Mouse (Mus musculus): Measurements from ENCODE around the gene Wnt5a. TPM values are rescaled to one million over a fixed set of nuclear protein-coding genes. Genes with fewer than 3 reads are reported as not detected.

Wnt5a gene
- total RNA-seq, 2 experiments from 2014 or later = not detected

DNA sequence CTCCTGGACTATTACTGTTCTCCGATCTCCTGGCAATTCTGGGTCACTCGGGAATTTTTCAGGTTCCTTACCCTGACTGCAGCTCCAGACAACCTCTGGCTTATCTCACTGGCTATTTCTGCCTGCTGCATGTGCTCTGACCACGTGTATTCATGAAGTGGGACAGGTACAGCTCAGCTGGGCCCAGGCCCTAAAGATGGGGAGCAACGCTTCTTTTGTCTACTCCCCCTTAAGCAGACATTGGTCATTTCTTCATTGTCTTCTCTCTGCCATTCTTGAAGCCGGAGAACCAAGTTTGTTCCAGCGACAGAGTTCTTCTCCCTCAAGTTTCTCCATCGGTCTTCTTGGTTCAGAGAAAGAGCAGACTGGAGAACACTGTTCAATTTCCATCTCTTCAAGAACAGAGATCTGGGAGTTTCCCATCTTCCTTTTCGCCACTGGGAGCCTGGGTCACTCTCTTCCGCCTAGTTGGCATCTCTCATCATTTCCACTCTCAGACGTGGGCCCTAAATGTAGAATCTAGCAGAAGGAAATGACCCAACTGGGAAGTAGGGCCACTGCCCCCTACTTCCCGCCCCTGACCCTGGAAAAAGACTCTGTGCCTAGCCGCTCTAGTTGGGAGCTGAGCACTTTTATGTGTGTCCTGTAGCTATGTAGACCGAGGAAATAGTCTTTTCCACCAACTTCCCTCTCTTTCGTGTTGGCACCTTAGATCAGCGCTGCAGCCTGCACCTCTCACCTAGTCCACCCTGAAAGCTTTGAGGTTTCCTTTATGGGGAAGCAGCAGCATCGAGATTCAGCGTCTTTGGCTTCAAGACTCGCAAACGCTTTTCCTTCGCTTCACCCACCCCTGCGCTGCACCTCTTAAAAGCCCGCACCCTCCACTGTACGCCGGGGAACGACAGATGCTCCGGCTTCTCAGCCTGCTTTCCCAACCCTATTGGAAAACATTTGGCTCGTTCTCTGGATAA, 4.0 kb downstream of the Wnt5a start:
- no peak for ATAC-seq (replicated peaks; ENCODE audit: low FRiP score, poor library complexity, severe bottlenecking)

DNA sequence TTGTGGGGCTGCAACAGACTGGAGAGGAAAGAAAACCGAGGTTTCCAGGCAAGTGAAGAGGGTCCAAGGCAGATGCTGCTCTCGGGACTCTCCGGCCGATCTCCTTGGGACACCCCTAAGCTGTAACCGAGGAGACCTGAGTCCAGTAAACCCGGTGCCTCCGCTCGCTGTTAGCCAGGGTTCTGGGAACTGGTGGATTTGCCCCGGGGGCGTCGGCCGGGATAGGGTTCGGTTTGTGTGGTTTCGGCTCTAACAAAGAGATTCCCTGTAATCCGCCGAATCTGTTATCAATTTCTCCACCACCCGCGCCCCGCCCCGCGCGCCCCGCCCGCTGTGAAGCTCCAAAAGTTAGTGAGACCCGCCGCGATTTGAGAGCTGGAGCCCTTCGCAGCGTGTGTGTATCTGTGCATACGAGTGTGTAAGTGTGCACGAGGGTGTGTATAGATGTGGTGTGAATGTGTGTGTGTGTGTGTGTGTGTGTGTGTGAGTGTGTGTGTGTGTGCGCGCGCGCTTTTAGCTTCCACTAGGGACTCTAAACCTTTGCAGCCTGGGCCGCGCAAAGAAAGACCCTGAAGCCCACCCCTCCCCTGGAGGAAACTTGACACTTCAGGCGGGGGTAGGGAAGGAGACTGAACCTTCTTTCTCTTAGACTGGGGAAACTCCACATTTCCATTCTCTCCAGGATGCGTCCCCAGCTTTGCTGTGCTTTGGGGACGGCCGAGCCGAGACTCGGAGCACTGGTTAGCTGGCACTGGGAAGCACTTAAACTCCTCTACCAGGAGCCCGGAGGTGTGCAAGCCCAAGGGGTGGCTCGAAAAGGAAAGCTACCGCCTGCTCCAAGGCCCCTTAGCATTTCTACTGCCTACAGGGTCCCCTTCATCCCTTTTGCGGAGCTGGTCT, 5.1 kb downstream of the Wnt5a start:
- no peak for ATAC-seq (replicated peaks; ENCODE audit: low FRiP score, poor library complexity, severe bottlenecking)

DNA sequence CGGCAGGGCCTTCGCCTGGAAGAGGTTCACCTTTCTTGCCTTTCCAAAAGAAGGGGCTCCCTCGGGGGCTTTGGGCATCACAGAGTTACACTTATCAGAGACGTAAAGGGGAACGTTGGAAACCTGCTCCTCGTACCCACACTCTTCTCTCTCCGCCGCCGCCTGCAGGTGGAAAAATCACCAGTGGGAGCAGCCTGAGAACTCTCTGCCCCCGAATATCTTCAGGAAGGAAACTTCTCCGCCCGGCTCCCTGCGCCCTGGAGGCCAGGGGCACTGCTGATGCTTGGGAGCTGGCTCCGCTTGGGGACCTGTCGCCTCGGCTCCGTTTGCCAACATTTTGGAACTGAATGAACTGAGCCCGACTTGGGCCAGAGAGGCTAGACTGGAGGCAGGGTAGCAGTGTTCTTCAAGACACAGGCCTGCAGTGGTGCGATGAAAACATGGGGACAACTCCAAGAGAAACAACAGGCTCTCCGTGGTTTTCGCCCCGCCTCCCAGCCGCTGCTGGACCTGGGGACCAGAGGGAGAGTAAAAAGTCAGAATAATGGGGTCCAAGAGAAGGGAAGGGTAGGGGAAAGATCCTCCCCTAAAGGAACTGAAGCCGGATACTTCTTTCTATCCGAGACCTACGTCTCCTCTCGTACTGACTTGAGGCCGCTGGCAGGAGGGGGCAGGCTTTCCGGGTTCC, 5.9 kb downstream of the Wnt5a start:
- no peak for ATAC-seq (replicated peaks; ENCODE audit: low FRiP score, poor library complexity, severe bottlenecking)

DNA sequence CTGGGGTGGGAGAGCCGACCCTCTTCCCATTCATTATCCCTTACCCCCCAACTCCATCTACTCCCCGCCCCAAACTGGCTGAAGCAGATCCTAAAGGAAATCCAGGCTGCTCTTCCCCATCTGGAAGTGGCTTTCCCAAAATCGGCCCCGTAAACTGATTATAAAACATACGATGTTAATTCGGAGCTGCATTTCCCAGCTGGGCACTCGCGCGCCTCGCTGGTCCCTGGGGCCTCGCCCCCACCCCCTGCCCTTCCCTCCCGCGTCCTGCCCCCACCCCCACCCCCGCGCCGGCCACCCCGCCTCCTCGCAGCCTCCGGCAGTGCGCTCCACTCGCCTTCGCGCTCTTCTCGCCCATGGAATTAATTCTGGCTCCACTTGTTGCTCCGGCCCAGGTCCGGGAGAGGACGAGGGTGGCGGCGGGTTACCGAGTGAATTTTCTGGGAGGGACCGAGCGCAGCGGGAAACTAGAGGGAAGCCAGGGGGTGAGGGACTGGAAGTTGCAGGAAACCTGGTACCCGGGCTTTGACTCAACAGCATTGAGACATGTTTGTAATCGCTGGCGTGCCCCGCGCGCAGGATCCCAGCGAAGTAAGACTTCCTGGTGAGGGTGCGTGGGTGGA, 6.6 kb downstream of the Wnt5a start:
- ATAC-seq (replicated peaks; ENCODE audit: low FRiP score, poor library complexity, severe bottlenecking) = no peak

DNA sequence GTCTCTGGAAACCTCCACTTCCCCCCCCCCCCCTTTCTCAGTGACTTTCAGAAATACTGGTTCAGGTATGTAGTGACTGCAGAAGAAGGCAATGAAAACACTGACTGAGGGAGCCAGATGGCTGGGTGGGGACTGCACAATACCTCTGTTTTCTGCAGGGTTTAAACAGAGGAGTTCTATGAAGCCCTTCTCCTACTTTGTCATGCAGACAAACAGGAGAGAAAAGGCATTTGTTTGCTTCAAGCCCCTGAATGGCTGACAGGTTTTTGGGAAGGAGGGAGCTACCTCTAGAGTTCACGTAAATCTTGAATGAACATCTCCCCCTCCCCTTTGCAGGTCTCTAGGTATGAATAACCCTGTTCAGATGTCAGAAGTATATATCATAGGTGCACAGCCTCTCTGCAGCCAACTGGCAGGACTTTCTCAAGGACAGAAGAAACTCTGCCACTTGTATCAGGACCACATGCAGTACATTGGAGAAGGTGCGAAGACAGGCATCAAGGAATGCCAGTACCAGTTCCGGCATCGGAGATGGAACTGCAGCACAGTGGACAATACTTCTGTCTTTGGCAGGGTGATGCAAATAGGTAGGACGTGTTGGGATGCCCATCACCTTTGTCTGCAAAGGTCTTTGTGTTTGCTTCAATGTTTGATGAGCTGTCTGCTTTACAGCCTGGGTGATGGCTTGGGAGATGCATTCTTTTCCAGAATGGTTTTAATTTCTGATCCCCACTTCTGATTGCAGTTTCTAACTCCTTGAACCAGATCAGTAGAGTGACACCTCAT, 8.4 kb downstream of the Wnt5a start:
- ATAC-seq (replicated peaks; ENCODE audit: low FRiP score, poor library complexity, severe bottlenecking) = no peak

DNA sequence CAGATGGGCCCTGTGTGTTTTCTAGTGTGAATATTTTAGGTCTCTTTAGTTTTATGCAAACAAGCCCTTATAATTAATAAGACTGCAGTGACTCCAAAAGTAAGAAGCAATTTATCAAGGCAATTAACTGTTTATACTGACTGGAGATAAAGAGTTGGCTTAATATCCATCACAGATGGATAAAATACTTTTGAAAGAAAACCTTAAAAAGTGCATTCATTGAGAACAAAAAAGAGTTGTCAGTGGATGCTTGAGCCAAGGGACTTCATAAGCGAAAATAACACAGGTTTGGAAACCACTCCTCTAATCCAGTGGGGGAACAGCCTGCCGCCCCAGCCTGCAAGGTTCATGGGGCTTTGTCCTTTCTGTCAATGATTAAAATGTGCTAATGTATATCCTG, 9.6 kb downstream of the Wnt5a start:
- ATAC-seq (replicated peaks; ENCODE audit: low FRiP score, poor library complexity, severe bottlenecking) = no peak

DNA sequence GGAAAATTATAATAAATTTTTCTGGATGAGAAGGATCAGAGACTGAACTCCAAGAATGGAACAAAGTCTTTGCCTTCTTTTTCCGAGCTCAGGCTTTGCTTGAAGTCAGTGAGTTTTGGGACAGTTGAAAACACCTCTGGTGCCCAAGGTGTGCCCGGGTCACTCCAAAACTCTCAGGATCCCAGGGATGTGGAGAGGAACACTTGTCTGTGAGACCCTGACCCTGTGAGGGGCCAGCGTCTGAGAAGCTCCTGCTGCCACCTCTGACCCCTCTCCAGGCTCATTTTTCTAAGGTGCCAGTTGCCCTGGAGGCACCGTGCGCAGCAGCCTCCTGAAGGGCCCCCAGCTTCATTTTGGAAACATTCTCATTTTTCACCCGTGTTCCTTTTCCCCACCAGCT, 10.8 kb downstream of the Wnt5a start:
- ATAC-seq (replicated peaks; ENCODE audit: low FRiP score, poor library complexity, severe bottlenecking) = no peak

DNA sequence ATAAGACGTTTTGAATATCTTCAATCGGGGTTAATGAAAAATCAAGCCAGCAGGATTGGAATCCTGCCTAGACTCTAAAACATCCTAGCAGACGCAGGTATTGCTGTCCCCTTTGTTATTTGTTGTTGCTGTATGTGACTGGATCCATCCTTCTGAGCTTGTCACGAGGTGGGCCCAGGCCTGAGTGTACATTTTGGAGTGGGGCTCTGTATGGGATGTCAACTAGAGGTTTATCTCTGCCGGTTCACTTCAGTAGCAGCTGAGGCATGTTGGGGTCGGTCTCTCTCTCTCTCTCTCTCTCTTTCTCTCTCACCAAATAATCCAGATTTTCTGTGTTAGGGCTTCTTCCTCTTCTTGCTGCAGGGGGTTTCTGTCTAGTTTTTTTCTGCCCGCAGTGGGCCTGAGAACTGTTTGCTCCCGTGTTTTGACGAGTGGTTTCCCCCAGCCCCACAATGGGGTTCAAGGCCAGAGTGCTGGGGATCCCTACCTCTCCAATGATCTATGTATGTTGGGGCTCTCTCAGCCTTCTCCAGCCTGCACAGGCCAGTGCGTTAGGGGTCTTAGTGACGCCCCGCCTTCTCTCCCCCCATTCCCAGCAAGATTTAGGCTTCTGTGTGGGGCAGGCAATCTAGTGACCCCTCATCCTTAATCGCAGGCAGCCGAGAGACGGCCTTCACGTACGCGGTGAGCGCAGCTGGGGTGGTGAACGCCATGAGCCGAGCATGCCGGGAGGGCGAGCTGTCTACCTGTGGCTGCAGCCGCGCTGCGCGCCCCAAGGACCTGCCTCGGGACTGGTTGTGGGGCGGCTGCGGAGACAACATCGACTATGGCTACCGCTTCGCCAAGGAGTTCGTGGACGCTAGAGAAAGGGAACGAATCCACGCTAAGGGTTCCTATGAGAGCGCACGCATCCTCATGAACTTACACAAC, 13.3 kb downstream of the Wnt5a start:
- ATAC-seq (replicated peaks; ENCODE audit: low FRiP score, poor library complexity, severe bottlenecking) = no peak

DNA sequence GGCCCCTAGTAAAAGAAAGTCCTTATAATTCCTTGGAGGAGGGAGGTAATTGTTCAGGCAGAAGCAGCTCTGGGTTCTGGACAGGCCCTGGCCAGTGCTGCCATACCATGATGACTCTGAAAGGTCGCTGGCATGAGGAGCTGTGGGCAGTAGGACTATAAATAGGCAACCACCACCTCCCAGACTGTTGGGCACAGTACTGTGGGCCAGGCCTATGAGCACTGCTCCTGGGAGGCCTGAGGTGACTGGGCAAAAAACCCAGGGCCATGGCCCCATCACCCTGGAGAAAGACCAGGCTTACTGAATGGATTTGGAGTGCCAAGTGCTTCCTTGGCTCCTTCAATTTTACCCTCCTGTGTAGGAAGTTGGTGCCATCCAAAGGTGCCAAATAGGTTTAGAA, 16.6 kb downstream of the Wnt5a start:
- no peak for ATAC-seq (replicated peaks; ENCODE audit: low FRiP score, poor library complexity, severe bottlenecking)

DNA sequence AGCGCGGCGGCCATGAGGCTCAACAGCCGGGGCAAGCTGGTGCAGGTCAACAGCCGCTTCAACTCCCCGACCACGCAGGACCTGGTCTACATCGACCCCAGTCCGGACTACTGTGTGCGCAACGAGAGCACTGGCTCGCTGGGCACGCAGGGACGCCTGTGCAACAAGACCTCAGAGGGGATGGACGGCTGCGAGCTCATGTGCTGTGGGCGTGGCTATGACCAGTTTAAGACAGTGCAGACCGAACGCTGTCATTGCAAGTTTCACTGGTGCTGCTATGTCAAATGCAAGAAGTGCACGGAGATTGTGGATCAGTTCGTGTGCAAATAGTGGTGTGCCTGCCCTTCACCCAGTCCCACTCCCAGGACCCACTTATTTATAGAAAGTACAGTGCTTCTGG, 18.1 kb downstream of the Wnt5a start:
- no peak for ATAC-seq (replicated peaks; ENCODE audit: low FRiP score, poor library complexity, severe bottlenecking)

DNA sequence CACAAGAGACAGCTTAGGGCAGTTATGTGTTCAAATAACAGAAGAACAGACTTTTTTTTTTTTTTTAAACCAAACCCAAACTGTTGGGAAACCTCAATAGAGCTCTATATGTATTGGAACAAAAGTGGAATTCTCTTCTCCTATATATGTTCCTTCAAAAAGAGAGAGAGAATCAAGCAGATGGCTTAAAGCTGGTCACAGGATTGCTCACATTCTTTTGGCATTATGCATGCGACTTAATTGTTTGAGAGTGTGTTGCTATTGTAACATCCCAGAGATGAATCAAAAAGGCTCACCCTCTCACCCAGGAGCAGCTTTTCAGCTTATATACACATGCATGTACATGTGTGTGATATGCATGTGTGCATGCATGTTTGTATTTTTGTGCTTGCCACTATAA, 21.0 kb downstream of the Wnt5a start:
- no peak for ATAC-seq (replicated peaks; ENCODE audit: low FRiP score, poor library complexity, severe bottlenecking)

DNA sequence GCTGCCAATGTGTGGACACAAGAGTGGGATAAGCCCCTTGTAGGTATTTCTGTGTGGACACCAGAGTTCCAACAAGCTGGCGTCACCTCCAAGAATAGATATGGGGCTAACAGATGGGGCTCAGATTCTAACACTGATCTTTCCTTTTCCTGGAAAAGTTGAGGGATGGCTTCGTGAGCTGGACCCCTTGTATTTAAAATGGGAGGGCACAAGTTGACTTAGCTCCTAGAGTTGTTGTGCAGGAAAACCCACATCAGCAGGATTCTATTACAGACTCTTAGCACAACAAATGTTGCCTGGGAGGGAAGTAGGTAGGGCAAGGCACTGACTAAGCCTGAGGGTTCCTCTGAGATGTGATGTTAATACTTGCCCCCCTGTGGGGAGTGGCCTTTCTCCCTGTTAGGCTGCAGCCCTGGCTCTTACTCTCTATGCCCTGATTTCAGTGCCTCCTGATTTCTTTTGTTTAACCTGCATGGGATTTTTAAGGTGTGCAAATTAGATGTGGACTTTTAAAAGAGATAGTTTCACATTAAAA, 23.7 kb downstream of the Wnt5a start:
- ATAC-seq (replicated peaks; ENCODE audit: low FRiP score, poor library complexity, severe bottlenecking) = no peak

DNA sequence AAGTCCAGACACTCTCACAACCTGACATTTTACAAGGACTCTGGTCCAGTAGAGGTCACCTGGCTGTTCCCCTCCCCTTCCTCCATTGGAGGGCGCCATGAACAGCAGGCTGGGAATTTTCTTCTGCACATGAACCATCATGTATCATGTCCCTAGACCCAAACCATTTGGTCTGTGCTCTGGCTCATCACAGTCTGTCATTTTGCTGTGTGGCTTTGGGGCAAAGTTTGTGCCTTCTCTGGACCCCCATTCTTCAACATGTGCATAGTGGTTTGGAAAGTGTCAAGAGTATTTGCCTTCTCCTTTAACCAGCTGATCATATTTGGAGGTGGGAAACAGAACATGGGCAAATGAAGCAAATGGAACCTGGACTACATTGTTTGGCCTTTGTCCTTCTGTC, 27.0 kb downstream of the Wnt5a start:
- ATAC-seq (replicated peaks; ENCODE audit: low FRiP score, poor library complexity, severe bottlenecking) = no peak

DNA sequence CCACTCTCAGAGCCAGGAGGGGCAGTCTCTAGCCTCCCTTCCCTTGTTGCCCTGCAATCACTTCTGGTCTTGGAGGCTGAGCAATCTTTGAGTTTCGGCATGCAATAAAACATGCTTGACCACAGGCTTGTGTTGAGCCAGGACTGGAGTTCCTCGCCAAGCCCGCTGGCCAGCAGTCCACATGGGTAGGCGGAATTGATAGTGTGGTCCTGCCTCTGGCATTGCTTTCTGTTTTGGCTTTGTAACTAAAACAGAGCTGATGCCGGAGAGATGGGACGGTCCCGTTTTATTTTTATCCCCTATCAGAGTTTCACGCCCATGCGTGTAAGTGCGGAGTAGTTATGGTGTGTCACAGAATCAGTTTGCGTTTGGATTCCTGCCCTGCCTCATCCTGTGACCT, 28.4 kb downstream of the Wnt5a start:
- ATAC-seq (replicated peaks; ENCODE audit: low FRiP score, poor library complexity, severe bottlenecking) = no peak

DNA sequence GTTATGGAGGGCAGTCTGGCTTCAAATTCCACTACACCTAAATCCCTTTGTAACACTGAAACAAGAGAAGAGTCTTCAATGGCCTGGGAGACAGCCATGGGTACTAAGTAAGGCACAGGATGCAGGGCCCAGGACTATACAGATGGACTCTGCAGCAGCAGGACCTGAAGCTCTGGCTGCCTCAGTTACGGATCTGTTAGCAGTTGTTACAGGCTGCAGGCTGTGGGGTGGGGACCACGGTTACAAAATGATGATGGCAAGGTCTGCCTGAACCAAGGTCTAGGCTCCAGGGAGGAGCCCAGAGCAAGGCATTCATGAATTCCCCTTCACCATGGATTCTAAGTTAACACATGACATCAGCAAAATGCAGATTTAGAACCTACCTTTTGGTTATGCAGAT, 29.3 kb downstream of the Wnt5a start:
- ATAC-seq (replicated peaks; ENCODE audit: low FRiP score, poor library complexity, severe bottlenecking) = no peak

DNA sequence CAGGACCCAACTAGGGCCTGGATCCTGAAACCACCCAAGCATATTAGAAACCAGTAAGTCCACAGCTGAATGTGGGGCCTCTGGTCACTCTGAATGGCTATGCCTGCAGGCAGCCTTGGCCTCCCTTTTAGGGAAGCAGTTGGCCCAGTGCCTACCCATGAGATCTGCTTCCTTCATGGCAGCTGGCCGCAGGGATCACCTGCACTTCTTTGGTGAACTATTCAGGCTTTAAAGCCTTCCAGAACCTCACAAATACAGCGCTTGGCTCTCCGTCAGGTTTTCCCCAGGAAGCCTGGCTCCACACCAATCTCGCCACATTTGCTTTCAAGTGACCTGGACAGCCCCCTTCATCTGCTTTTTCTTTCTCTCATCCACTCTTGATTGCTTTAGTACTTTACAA, 31.3 kb downstream of the Wnt5a start:
- no peak for ATAC-seq (replicated peaks; ENCODE audit: low FRiP score, poor library complexity, severe bottlenecking)

DNA sequence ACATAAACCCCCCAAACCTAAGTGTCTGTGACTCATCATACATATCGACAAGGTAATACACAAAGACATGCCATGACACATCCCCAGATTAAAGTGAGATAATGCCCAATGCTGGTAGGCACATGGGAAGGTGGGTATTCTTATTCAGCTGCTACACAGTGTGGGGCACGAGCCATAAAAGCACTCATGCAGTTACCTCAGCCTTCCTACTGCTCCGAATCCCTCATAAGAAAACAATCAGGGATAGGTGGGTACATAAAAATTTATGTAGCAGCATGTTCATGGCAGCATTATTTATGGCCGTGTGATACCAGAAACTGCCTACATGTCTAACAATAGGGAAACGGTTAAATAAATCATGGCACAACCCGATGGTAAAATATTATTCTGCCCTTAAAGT, 35.0 kb downstream of the Wnt5a start:
- ATAC-seq (replicated peaks; ENCODE audit: low FRiP score, poor library complexity, severe bottlenecking) = no peak

Measured in erythroblast, adult 5-6 weeks (primary cell).